Comparison of ENCODE assay signal across 8 mouse cellular contexts in the genomic region with DNA sequence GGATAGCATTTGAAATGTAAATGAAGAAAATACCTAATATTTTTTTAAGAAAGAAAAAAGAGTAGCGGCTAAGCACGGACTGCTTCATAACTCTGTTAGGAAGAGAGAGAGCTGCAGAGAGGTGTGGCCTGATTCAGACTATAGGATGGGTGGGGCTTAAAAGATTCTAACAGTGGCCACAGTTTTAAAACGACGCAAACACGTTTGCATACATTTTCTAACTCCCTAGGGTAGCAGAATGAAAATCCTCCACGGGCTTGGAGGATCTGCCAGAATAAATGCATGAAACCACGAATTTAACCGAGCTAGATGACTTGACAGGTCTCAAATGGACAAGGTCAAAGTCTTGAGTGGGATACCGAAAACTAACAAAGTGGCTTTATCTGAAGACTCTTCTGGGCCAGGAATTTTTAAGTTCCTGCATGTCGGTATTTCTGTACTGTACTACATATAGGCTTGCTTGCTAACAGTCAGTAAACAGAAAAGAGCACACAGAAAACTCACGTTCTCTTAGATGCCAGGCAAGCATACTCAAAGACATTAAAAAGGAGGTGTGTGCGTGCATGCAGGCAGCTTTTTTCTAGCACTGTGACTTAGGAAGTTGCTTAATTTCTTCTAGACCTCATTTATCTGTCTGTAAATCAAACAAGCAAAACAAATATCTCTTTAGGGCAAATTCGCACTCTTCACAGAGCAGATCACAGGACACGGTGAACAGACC. TPM values are rescaled to one million over a fixed set of nuclear protein-coding genes. Genes with fewer than 3 reads are reported as not detected.
DNase-seq lines count a peak whose midpoint lies in the region; ATAC-seq and TF ChIP-seq lines count a peak whose summit lies in the region.

No protein-coding gene starts in this region.

- no peak for DNase-seq in cerebellum, adult 2 months
- DNase-seq in cerebellum, postnatal 10 days = no peak
- DNase-seq in liver, embryonic 11.5 days (ENCODE audit: low spot score) = no peak
- DNase-seq in left cerebral cortex, postnatal 36 days (ENCODE audit: low spot score in 2 of 2) = no peak
- DNase-seq in lung, adult 18-20 months = no peak

- no peaks in the 10 kb centered on the region for H3K4me1 ChIP-seq in cerebellum, adult 2 months (ENCODE audit: control insufficient read depth, insufficient read depth, low read length)
- H3K4me1 ChIP-seq in forebrain, embryonic 13.5 days = peaks cover 9% of the 10 kb centered on the region
- H3K4me1 ChIP-seq in liver, embryonic 11.5 days (replicated peaks; ENCODE audit: control insufficient read depth, insufficient read depth, low read length) = peaks cover 24% of the 10 kb centered on the region
- peaks cover 10% of the 10 kb centered on the region; the same call in 1 of the 2 replicates for H3K4me1 ChIP-seq in stomach, embryonic 16.5 days (ENCODE audit: control insufficient read depth, insufficient read depth, low read length)

- H3K27ac ChIP-seq in cerebellum, adult 2 months (ENCODE audit: insufficient read depth, low read length) = no peak overlapping the region
- H3K27ac ChIP-seq in forebrain, embryonic 13.5 days = no peak overlapping the region
- H3K27ac ChIP-seq in liver, embryonic 11.5 days (ENCODE audit: low read depth, low read length) = peak overlapping the region; percentile 32
- H3K27ac ChIP-seq in stomach, embryonic 16.5 days (ENCODE audit: low read length) = peak overlapping the region; percentile 50; the same call in 1 of the 2 replicates

- H3K4me2 ChIP-seq in forebrain, embryonic 13.5 days = peak overlapping the region; percentile 92
- H3K4me2 ChIP-seq in liver, embryonic 11.5 days = peak overlapping the region; percentile 95
- H3K4me2 ChIP-seq in stomach, embryonic 16.5 days (ENCODE audit: low read depth, low read length) = peak overlapping the region; percentile 79

- no peak overlapping the region for H3K9ac ChIP-seq in forebrain, embryonic 13.5 days
- H3K9ac ChIP-seq in liver, embryonic 11.5 days (ENCODE audit: low read depth, low read length) = peak overlapping the region; percentile 51
- H3K9ac ChIP-seq in stomach, embryonic 16.5 days (ENCODE audit: low read length) = peak overlapping the region; percentile 49

- peak; percentile 63 for ATAC-seq in CD4-positive, CD25-positive, alpha-beta regulatory T cell, adult 4 months
- ATAC-seq in forebrain, embryonic 13.5 days = peak; percentile 50; the same call in 1 of the 2 replicates
- ATAC-seq in liver, embryonic 11.5 days (replicated peaks; ENCODE audit: low FRiP score) = peak; percentile 42
- ATAC-seq in stomach, embryonic 16.5 days (ENCODE audit: insufficient read depth, low FRiP score) = peak; percentile 27; the same call in 1 of the 2 replicates

- H3K36me3 ChIP-seq in forebrain, embryonic 13.5 days (ENCODE audit: poor library complexity, severe bottlenecking) = no peaks in the 10 kb centered on the region
- H3K36me3 ChIP-seq in liver, embryonic 11.5 days (ENCODE audit: control insufficient read depth, insufficient read depth, low read length) = no peaks in the 10 kb centered on the region
- H3K36me3 ChIP-seq in stomach, embryonic 16.5 days (ENCODE audit: control insufficient read depth, insufficient read depth, low read length) = no peaks in the 10 kb centered on the region

- 28% methylated on average over 14 of the region's 14 CpGs for WGBS in cerebellum, adult 2 months
- 27% methylated on average over 14 of the region's 14 CpGs for WGBS in forebrain, embryonic 13.5 days
- WGBS in liver, embryonic 11.5 days = 20% methylated on average over 14 of the region's 14 CpGs
- WGBS in stomach, embryonic 16.5 days = 19% methylated on average over 14 of the region's 14 CpGs

- TF ChIP-seq CTCF in cerebellum, adult 2 months (IDR thresholded peaks at IDR 0.05; ENCODE audit: borderline replicate concordance, insufficient read depth, low read depth, low read length) = no peak

- no peaks in the 10 kb centered on the region for H3K27me3 ChIP-seq in cerebellum, adult 2 months (ENCODE audit: control insufficient read depth, insufficient read depth, low read length)
- peaks cover 32% of the 10 kb centered on the region for H3K27me3 ChIP-seq in forebrain, embryonic 13.5 days
- H3K27me3 ChIP-seq in liver, embryonic 11.5 days (replicated peaks; ENCODE audit: control insufficient read depth, insufficient read depth, low read length) = no peaks in the 10 kb centered on the region
- no peaks in the 10 kb centered on the region for H3K27me3 ChIP-seq in stomach, embryonic 16.5 days (ENCODE audit: control insufficient read depth, insufficient read depth, low read length)

- intact Hi-C loops in left cerebral cortex, postnatal 36 days (cut with DNase I) = no loop called here

- TF ChIP-seq POLR2A in cerebellum, adult 2 months (IDR thresholded peaks at IDR 0.05; ENCODE audit: borderline replicate concordance, insufficient read depth, low read length) = no peak

- no peaks in the 10 kb centered on the region for H3K9me3 ChIP-seq in forebrain, embryonic 13.5 days (replicated peaks)
- no peaks in the 10 kb centered on the region for H3K9me3 ChIP-seq in liver, embryonic 11.5 days (ENCODE audit: control insufficient read depth, low read length)
- no peaks in the 10 kb centered on the region for H3K9me3 ChIP-seq in stomach, embryonic 16.5 days (replicated peaks; ENCODE audit: control insufficient read depth, low read length)

- H3K4me3 ChIP-seq in cerebellum, adult 2 months (replicated peaks; ENCODE audit: insufficient read depth, low read depth, low read length) = peak overlapping the region; percentile 65
- peak overlapping the region; percentile 82; the same call in 1 of the 2 replicates for H3K4me3 ChIP-seq in forebrain, embryonic 13.5 days
- peak overlapping the region; percentile 83 for H3K4me3 ChIP-seq in liver, embryonic 11.5 days (ENCODE audit: low read depth, low read length)
- peak overlapping the region; percentile 87 for H3K4me3 ChIP-seq in stomach, embryonic 16.5 days (replicated peaks; ENCODE audit: low read length)

RNA-seq across cellular contexts. Expression of gene Creg1, which starts 0.5 kb away (rescaled TPM):
- 51.0 and 57.3 TPM in 2 replicates for polyA plus RNA-seq in cerebellum, adult 2 months (2012; rRNA removed)
- 10 to 100 TPM; 17.4 to 25.9 TPM for polyA plus RNA-seq in CD4-positive, CD25-positive, alpha-beta regulatory T cell, adult 4 months (2017; shearing (Covaris generic))
- polyA plus RNA-seq in forebrain, embryonic 13.5 days (2015; fragmentation: Nextera tagmentation; extraction: Ambion mirVana) = 21.2 and 21.5 TPM in 2 replicates
- 237 and 244 TPM in 2 replicates for polyA plus RNA-seq in liver, embryonic 11.5 days (2014; fragmentation: Nextera tagmentation; extraction: Ambion mirVana)
- polyA plus RNA-seq in stomach, embryonic 16.5 days (2015; fragmentation: Nextera tagmentation; extraction: Ambion mirVana) = 90.4 and 90.6 TPM in 2 replicates
- total RNA-seq in left cerebral cortex, postnatal 36 days (2021) = 10 to 100 TPM; 23.4 to 28.2 TPM

RNA-seq across cellular contexts. Expression of gene Cd247, which starts 25.4 kb away (rescaled TPM):
- 0.24 and 0.29 TPM in 2 replicates for polyA plus RNA-seq in cerebellum, adult 2 months (2012; rRNA removed)
- 100 to 1,000 TPM; 443 to 540 TPM for polyA plus RNA-seq in CD4-positive, CD25-positive, alpha-beta regulatory T cell, adult 4 months (2017; shearing (Covaris generic))
- polyA plus RNA-seq in forebrain, embryonic 13.5 days (2015; fragmentation: Nextera tagmentation; extraction: Ambion mirVana) = 0.63 and 2.2 TPM in 2 replicates
- 0.77 TPM in 1 of 2 replicates, not detected in the other for polyA plus RNA-seq in liver, embryonic 11.5 days (2014; fragmentation: Nextera tagmentation; extraction: Ambion mirVana)
- 0.36 and 0.52 TPM in 2 replicates for polyA plus RNA-seq in stomach, embryonic 16.5 days (2015; fragmentation: Nextera tagmentation; extraction: Ambion mirVana)
- total RNA-seq in left cerebral cortex, postnatal 36 days (2021) = under 1 TPM in 1 of 2 experiments, not detected in 1; 0.25 TPM

RNA-seq across cellular contexts. Expression of gene Rcsd1, which starts 53.5 kb away (rescaled TPM):
- 3.8 and 4.6 TPM in 2 replicates for polyA plus RNA-seq in cerebellum, adult 2 months (2012; rRNA removed)
- 100 to 1,000 TPM; 114 to 159 TPM for polyA plus RNA-seq in CD4-positive, CD25-positive, alpha-beta regulatory T cell, adult 4 months (2017; shearing (Covaris generic))
- polyA plus RNA-seq in forebrain, embryonic 13.5 days (2015; fragmentation: Nextera tagmentation; extraction: Ambion mirVana) = 6.5 and 7.0 TPM in 2 replicates
- polyA plus RNA-seq in liver, embryonic 11.5 days (2014; fragmentation: Nextera tagmentation; extraction: Ambion mirVana) = 13.3 and 17.8 TPM in 2 replicates
- polyA plus RNA-seq in stomach, embryonic 16.5 days (2015; fragmentation: Nextera tagmentation; extraction: Ambion mirVana) = 42.1 and 44.4 TPM in 2 replicates
- total RNA-seq in left cerebral cortex, postnatal 36 days (2021) = 1 to 10 TPM; 3.6 to 5.0 TPM

Comparison
In these comparisons a context has a peak if more than half of its experiments do, and no peak if none do; other contexts are left out.
1. H3K27ac ChIP-seq: peak in liver, embryonic 11.5 days (single experiment) and stomach, embryonic 16.5 days (single experiment); none in cerebellum, adult 2 months (single experiment) and forebrain, embryonic 13.5 days (single experiment).
2. RNA of gene Cd247, which starts 25.4 kb away (polyA plus RNA-seq): 443 to 540 TPM in CD4-positive, CD25-positive, alpha-beta regulatory T cell, adult 4 months; 0.77 TPM in liver, embryonic 11.5 days, 0.63 to 2.2 TPM in forebrain, embryonic 13.5 days, 0.36 to 0.52 TPM in stomach, embryonic 16.5 days and 0.24 to 0.29 TPM in cerebellum, adult 2 months; every median in the first group is over 100 times any median in the second.
3. Peak in every context shown above with its lines, with median percentiles within 50 percentile points of each other: H3K4me3 ChIP-seq, ATAC-seq and H3K4me2 ChIP-seq.